Mouse (Mus musculus) cerebellum, adult 18-20 months (tissue): ENCODE data around the gene Gm7579.
A peak's percentile ranks its signal among the peaks of the same experiment; 100 is the strongest.
"Not testable (repeated sequence)": the region's sequence is repeated elsewhere in the genome, so short reads cannot be mapped to it uniquely, and the experiment has no call there.

Experiments used
- DNase-seq, 2 experiments: peaks; one replicate each; pipeline ENCODE4 v3.0.0; 2021

Gm7579 gene

DNA sequence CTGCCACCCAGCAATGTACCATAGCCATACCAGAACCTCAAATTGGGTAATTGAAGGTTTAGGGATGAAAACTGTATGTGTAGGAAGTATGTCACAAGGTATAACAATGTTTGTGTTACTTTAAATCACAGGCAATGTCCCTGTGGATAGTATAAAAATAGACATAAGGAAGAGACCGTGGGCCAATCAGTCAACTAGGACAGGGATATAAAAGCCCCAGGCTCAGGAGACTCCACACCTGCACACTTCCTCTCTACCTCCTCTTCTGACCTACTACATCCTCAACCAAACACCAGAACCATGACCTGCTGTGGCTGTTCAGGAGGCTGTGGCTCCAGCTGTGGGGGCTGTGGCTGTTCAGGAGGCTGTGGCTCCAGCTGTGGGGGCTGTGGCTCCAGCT lies at the start of gene Gm7579:
TSS of gene Gm7579 (plus strand) at position 301 of the 400 bp plus-strand sequence.
- no peak for DNase-seq

DNA sequence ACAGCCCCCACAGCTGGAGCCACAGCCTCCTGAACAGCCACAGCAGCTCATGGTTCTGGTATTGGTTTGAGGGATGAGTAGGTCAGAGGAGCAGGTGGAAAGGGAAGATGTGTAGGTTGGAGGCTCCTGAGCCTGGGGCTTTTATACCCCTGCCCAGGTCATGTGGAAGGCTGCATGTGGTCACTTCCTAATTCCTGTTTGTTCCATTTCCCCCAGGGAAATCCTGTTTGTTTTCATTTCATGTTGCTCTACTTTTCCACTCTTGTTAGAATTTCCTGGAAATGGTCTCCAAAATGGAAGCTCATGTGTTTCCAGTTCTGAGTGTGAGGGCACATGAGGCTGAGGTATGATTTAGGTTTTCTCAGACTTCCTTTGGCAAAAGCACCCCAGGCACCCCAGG lies 46.0 kb upstream of the Gm7579 start, which contains the start of gene Gm4553:
TSS of gene Gm4553 (minus strand) at position 101 of the 400 bp plus-strand sequence.
- DNase-seq, result not testable (repeated sequence)

DNA sequence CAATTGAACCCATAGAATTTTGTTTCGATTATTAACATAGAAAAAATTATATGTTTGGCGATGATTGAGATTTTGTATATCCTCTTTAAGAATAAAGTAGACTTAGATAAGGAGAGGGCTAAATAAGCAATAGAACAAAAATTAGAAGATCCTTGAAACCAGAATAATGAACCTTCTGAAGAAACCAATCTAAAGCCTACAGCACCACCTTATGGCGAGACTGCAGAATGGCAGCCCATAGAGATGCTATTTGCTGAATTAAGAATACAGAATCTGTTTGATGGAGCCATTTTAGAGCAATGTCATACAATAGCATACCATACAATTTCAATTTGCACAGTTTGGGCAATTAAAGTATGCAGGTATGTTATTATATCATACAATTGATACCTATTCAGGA lies 41.8 kb upstream of the Gm7579 start:
- DNase-seq, result no peak

DNA sequence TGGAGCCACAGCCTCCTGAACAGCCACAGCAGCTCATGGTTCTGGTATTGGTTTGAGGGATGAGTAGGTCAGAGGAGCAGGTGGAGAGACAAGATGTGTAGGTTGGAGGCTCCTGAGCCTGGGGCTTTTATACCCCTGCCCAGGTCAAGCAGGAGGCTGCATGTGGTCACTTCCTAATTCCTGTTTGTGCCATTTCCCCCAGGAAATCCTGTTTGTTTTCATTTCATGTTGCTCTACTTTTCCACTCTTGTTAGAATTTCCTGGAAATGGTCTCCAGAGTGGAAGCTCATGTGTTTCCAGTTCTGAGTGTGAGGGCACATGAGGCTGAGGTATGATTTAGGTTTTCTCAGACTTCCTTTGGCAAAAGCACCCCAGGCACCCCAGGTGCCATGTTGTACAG lies 35.8 kb upstream of the Gm7579 start, which contains the start of gene Krtap5-2:
TSS of gene Krtap5-2 (minus strand) at position 101 of the 400 bp plus-strand sequence.
- DNase-seq, result not testable (repeated sequence)

DNA sequence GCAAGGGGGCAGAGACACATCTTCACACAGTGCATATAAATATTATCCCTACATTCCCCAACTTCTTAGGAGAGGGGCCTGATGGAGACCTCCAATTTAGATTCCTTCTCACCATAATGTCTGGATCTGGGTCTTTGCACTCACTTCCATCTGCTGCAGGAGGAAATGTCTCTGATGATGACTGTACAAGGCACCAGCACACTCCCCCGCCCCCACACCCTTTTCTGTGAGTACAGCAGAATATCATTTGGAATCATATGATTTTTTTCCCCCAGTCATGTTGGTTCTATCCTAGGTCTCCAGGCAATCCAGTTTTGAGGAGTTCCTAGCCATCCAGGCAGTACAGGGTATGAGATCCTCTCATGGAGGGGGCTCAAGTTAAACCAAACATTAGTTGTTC lies 33.0 kb upstream of the Gm7579 start:
- no peak for DNase-seq

DNA sequence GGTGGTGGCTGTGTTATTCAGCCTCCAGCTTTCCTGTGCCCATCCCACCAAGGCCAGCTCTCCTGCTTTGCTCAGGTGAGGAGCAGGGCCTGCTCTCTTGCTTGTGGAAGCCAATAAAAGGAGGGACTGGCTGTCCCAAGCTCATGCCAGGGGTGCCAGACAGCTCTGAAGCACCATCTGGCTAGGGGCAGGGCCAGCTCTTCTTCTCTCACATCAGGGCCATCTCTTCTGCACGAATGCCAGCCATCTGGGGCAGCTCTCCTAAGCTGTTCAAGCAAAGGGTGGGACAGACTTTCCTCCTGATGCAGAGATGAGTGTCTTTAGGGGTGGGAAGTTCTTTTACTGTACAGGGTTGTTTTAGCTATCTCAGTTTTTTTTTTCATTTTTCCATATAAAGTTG lies 30.6 kb upstream of the Gm7579 start:
- DNase-seq, result no peak

DNA sequence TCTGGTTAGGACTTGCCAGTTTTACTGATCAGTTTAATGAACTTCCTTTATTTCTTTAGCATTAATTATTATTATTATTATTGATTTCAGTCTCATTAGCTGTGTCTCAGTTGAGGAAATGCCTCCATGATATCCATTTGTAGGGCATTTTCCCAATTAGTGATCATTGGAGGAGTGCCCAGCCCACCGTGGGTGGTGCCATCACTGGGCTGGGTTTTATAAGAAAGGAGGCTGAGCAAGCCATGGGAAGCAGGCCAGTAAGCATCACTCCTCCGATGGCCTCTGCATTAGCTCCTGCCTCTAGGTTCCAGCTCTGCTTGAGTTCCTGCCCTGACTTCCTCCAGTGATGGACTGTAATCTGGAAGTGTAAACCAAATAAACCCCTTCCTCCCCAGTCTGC lies 23.5 kb upstream of the Gm7579 start:
- DNase-seq, result no peak

DNA sequence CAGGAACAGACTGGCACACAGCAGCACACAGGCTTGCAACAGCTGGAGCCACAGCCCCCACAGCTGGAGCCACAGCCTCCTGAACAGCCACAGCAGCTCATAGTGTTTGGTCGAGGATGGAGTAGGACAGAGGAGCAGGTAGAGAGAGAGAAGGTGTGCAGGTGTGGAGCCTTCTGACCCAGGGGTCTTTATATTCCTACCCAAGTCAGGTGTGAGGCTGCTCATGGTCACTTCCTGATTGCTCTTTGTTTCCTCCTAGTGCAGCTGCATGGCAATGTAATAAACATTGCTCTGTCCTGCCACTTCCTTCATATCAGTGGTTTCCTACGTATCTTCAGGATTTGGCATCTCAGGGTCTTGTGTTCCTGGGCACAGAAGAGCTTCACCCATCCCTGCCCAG lies 21.4 kb upstream of the Gm7579 start, which contains the start of gene Gm10153:
TSS of gene Gm10153 (minus strand) at position 101 of the 400 bp plus-strand sequence.
- no peak for DNase-seq

DNA sequence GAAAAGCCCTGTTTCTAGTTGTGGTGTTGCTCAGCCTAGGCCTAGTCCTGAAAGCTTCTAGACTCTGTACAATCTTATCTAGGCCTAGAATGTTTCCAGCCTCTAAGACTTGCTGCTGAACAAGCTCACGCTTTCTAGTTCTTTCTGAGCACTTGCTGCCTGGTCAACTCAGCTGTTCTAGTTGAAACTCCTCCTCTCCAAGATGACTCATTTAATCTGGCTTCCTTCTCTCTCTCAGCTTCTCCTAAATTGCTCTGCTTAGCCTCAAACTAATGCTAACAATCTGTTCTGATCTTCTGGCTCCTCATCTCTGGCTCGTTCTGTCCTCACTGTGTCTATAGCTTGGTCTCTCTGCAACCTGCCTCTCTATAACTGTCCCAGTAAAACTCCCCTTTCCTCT lies 12.9 kb upstream of the Gm7579 start:
- DNase-seq, result no peak

DNA sequence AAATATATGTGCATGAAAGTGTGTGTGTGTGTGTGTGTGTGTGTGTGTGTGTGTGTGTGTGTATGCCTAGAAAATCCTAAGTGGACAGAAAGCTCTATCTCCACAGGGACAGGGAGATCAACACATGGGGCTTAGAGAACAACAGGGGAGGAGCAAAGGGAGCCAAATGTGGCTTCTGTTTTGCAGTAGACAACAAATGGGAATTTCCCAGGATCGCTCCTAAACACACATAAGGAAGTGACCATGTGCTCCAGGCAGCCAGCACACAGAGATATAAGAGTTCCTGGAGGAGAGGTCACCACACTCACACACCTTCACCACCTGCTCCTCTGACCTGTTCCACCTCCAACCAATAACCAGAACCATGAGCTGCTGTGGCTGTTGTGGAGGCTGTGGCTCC lies 10.6 kb upstream of the Gm7579 start, which contains the start of gene Krtap5-3:
TSS of gene Krtap5-3 (plus strand) at position 301 of the 400 bp plus-strand sequence.
- no peak for DNase-seq

DNA sequence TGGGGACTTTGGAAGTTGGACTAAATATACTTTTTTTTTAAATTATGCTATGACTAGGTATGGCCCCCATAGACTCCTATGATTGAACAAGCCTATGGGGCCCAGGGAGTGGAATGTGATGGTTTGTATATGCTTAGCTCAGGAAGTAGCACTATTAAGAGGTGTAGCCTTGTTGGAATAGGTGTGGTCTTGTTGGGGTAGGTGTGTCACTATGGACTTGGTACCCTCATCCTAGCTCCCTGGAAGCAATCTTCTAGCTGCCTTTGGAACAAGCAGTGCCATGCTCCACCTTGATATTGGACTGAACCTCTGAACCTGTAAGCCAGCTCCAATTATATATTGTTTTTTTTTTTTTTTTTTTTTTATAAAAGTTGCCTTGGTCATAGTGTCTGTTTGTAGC lies 6.2 kb upstream of the Gm7579 start:
- no peak for DNase-seq

DNA sequence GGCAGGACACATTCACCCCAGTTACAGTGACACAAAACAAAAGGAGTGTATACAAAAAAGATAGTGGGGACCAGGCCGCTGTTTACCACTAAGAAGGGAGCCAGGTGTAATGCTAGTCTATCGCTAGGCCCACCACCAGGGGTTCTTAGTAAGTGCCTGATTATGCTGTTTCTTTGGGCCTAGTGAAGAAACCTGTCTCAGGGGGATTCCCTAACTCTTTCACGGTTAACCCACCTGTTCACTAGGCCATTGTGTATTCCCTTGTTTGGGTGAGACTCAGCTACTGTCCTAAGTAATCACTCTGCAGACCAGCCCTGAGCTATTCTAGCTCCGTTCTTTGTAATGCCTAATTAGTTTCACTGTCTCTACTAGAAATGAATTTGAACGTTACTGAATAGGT lies 4.8 kb upstream of the Gm7579 start:
- DNase-seq, result not testable (repeated sequence)

DNA sequence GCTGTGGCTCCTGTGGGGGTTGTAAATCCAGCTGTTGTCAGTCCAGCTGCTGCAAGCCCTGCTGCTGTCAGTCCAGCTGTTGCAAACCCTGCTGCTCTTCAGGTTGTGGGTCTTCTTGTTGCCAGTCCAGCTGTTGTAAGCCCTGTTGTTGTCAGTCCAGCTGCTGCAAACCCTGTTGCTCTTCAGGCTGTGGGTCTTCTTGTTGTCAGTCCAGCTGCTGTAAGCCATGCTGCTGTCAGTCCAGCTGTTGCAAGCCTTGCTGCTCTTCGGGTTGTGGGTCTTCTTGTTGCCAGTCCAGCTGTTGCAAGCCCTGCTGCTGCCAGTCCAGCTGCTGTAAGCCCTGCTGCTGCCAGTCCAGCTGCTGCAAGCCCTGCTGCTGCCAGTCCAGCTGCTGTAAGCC lies 477 bp downstream of the Gm7579 start:
- DNase-seq, result not testable (repeated sequence)

DNA sequence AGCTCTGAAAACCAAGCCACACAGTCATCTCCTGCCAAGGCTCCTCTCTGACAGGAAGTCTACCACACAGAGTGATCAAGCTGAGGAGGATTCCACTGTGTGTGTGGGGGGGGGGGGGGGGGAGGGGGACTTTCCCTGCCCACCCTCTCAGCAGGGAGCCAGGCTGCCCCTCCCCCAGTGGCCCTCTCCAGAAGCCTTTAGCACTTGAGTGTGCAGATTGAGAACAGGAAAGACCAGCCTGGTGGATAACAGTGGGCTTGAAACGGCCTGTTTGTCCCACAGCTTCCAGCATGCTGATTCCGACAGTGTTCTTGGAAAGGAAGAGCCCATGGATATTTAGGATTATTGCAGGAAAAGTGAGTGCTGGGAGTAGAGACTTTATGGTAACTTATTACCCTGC lies 12.9 kb downstream of the Gm7579 start:
- DNase-seq, result no peak

DNA sequence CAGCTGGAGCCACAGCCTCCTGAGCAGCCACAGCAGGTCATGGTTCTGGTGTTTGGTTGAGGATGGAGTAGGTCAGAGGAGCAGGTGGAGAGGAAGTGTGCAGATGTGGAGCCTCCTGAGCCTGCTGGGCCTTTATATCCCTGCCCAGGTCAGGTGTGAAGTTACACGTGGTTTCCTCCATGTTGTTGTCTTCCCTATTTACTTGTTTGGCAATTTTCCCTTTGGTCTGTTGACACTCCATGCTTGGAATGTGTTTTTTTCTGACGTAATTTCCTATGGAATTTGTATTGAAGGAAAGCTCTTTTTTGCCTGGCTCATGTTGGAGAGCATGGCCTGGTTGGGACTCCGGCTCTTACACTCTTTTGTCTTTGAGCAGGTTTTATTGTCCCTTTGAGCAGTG lies 18.2 kb downstream of the Gm7579 start, which contains the start of gene Krtap5-5:
TSS of gene Krtap5-5 (minus strand) at position 101 of the 400 bp plus-strand sequence.
- not testable (repeated sequence) for DNase-seq

DNA sequence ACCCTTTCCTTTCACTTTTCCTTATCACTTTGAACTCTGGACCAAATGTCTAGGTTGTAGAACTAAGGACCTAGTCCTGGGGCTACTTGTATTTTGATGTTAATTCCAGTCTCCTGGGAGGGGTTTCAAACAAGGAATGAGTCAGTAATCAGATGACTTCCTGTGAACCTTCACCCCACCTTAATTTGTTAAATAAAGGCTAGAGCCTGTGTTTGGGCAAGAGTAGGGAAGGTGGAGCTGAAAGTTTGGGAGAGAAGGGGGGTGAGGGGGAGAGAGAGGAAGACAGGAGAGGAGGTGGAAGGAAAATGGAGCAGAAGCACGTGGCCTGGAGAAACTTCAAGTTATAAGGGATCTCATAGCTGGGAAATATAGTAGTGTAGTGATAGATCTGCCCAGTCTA lies 19.9 kb downstream of the Gm7579 start:
- no peak for DNase-seq

DNA sequence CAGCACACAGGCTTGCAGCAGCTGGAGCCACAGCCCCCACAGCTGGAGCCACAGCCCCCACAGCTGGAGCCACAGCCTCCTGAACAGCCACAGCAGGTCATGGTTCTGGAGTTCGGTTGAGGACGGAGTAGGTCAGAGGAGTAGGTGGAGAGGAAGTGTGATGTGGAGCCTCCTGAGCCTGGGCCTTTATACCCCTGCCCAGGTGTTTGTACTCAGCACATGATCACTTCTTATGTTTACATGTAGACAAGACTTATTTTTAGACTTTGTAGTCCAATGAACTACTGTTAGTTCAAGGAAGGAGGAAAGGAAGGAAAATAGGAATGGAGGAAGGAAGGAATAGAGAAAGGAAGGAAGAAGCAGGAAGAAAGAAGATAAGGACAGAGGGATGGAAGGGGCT lies 29.3 kb downstream of the Gm7579 start, which contains the start of gene Gm40460:
TSS of gene Gm40460 (minus strand) at position 101 of the 400 bp plus-strand sequence.
- DNase-seq, result no peak

DNA sequence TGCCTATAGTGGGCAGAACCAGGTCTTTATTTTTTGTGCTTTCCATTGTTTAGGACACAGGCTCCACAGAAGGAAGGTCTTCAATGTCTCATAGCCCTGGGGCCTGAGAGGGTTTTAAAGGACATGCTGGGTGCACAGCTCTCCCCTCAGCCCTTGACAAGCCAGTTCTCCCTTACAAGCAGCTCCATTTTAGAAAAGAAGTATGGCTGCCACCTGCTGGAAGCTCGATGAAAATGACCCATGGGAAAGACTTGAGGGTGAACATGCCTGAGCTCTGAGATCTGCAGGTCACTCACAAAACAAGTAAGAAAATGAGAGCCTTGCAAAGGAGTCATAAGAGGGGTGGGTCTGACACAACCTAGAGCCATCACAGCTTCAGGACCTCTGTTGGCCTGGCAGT lies 38.2 kb downstream of the Gm7579 start:
- DNase-seq, result peak; percentile 15 to 29

DNA sequence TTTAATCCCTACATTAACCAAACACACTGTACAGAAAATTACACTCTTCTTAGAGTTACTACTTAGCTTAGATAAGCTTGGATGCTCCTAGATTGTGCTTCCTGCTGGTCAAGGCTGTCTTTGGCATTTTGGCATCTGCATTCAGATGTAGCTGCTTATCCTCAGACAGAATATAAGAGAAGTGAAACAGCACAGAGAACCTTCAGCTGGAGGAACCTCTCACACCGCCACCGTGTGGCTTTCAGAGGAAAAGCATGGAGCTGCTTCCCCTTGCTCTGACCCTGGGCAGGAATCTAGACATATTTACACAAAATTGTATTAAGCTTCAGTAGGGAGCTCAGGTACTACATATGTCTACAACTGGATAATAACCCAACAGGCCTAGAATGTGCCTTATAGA lies 43.9 kb downstream of the Gm7579 start:
- peak; percentile 40 to 45 for DNase-seq

DNA sequence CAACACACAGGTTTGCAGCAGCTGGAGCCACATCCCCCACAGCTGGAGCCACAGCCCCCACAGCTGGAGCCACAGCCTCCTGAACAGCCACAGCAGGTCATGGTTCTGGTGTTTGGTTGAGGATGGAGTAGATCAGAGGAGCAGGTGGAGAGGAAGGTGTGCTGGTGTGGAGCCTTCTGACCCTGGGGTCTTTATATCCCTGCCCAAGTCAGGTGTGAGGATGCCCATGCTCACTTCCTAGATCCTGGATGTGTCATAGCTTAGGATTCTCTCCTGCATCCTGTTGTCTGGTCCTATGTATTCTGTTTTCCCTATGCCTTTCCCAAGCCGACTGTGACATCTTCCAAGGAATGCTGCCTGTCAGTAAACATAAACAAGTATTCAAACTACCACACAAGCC lies 46.6 kb downstream of the Gm7579 start, which contains the start of gene Gm2431:
TSS of gene Gm2431 (minus strand) at position 101 of the 400 bp plus-strand sequence.
- DNase-seq, result not testable (repeated sequence)
